Mouse (Mus musculus) testis, adult 2 months (tissue): ENCODE results near the gene Atp6v1g2.

ENCODE experiments used
- CTCF ChIP-seq: fragments of 200-500 bp; IDR thresholded peaks from 2 replicates; pipeline ENCODE4 v1.5.1; 2012; ENCODE audit warnings: low read depth, mild to moderate bottlenecking, inconsistent platforms, low read length, moderate library complexity; ENCODE audit not compliant: control insufficient read depth, insufficient read depth, insufficient replicate concordance
- POLR2A ChIP-seq: fragments of 200-500 bp; IDR thresholded peaks from 2 replicates; pipeline ENCODE4 v1.6.1; 2012; ENCODE audit warnings: low read depth, mild to moderate bottlenecking, inconsistent platforms, low read length, moderate library complexity; ENCODE audit not compliant: control insufficient read depth

DNA sequence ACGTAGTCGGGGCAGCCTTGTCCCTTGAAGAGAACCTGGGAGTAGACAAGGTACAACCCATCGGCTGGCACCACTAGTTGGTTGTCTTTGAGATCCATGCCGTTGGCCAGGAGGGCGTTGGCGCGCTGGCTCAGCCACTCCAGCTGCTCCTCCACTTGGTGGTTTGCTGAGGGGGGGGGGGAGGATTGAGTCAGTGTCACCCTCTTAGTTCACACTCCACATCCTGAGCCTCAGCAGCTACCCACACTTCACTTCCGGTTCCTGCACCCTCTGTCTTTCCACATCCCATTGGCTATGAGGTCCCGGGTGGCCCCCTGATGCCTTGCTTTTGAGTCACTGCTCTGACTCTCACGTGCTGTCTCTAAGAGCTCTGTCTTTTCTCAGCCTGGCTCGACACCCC, 33.1 kb upstream of the Atp6v1g2 start:
- no peak for TF ChIP-seq CTCF
- TF ChIP-seq POLR2A: no peak
